Mouse (Mus musculus) CH12.LX (cell line): ENCODE data around the gene Tep1. TPM values are rescaled to one million over a fixed set of nuclear protein-coding genes. Genes with fewer than 3 reads are reported as not detected.

Experiments used
- DNase-seq: peaks from one replicate; pipeline ENCODE4 v3.0.0-alpha.2; 2013; ENCODE audit errors: extremely low read depth
- H3K27ac ChIP-seq: 2 replicates; pipeline ENCODE4 v1.5.1; 2012; ENCODE audit warnings: low read depth, mild to moderate bottlenecking, control low read depth, moderate library complexity; ENCODE audit not compliant: insufficient read depth
- H3K27me3 ChIP-seq: replicated peaks from 2 replicates; pipeline ENCODE3; 2012; ENCODE audit warnings: inconsistent platforms
- H3K36me3 ChIP-seq, 2 experiments: replicated peaks in 1 of 2; 2 replicates each; pipeline versions ENCODE3 to v1.6.1; 2012; ENCODE audit warnings: inconsistent platforms in 1 of 2, low read length in 1 of 2, mild to moderate bottlenecking in 1 of 2, mixed read lengths in 1 of 2, moderate library complexity in 1 of 2; ENCODE audit not compliant: control insufficient read depth in 1 of 2, insufficient read depth in 1 of 2
- H3K4me1 ChIP-seq, 2 experiments: 2 replicates each; pipeline ENCODE4 v1.6.1; 2012; ENCODE audit warnings: inconsistent platforms in 1 of 2, moderate library complexity in 1 of 2; ENCODE audit not compliant: insufficient read depth in 2 of 2, control insufficient read depth in 1 of 2
- H3K4me2 ChIP-seq: 2 replicates; pipeline ENCODE4 v1.6.1; 2012; ENCODE audit warnings: low read depth, mild to moderate bottlenecking, control low read depth; ENCODE audit not compliant: poor library complexity, insufficient read depth, severe bottlenecking
- H3K4me3 ChIP-seq, 3 experiments: fragments of 150-350 bp in 1 of 3; sonication (generic) in 1 of 3; replicated peaks in 1 of 3; 2 replicates each; pipeline versions ENCODE3 to v1.5.1; 2011 to 2012; ENCODE audit warnings: low read depth in 2 of 3, low read length in 2 of 3, mild to moderate bottlenecking in 2 of 3, moderate library complexity in 2 of 3, control low read depth in 1 of 3, improper control_type of control experiment in 1 of 3, inconsistent platforms in 1 of 3, mixed read lengths in 1 of 3; ENCODE audit not compliant: poor library complexity in 1 of 3
- H3K79me2 ChIP-seq: replicated peaks from 2 replicates; pipeline ENCODE4 v1.6.1; 2012; ENCODE audit warnings: mild to moderate bottlenecking, moderate library complexity; ENCODE audit not compliant: control insufficient read depth, poor library complexity, insufficient read depth, severe bottlenecking; ENCODE audit errors: extremely low read depth
- H3K9ac ChIP-seq: 2 replicates; pipeline ENCODE4 v1.6.1; 2012; ENCODE audit warnings: low read depth, mild to moderate bottlenecking, control low read depth, moderate library complexity; ENCODE audit not compliant: insufficient read depth
- H3K9me3 ChIP-seq: replicated peaks from 2 replicates; pipeline ENCODE3; 2012; ENCODE audit warnings: low read length, inconsistent platforms, mixed read lengths
- BHLHE40 ChIP-seq: IDR thresholded peaks from 2 replicates; pipeline ENCODE4 v1.6.1; 2011; ENCODE audit warnings: mild to moderate bottlenecking, low read depth, low read length, improper control_type of control experiment
- CHD2 ChIP-seq: IDR thresholded peaks from 2 replicates; pipeline ENCODE4 v1.6.1; 2011; ENCODE audit warnings: low read length, improper control_type of control experiment
- CTCF ChIP-seq, 2 experiments: IDR thresholded peaks in 1 of 2; conservative IDR thresholded peaks in 1 of 2; 2 replicates each; pipeline ENCODE4 v1.5.1; 2011 to 2012; ENCODE audit warnings: low read depth in 2 of 2, low read length in 2 of 2, improper control_type of control experiment in 1 of 2, inconsistent platforms in 1 of 2, mild to moderate bottlenecking in 1 of 2, moderate library complexity in 1 of 2
- E2F4 ChIP-seq: IDR thresholded peaks from 2 replicates; pipeline ENCODE4 v1.6.1; 2011; ENCODE audit warnings: low read depth, low read length, improper control_type of control experiment; ENCODE audit not compliant: insufficient replicate concordance
- ELF1 ChIP-seq: IDR thresholded peaks from 2 replicates; pipeline ENCODE4 v1.6.1; 2014; ENCODE audit warnings: low read depth, mild to moderate bottlenecking, inconsistent platforms, low read length, improper control_type of control experiment
- GABPA ChIP-seq: IDR thresholded peaks from 2 replicates; pipeline ENCODE4 v1.6.1; 2012; ENCODE audit warnings: low read depth, low read length, improper control_type of control experiment, inconsistent platforms; ENCODE audit not compliant: insufficient replicate concordance
- JUN ChIP-seq: IDR thresholded peaks from 2 replicates; pipeline ENCODE4 v1.6.1; 2011; ENCODE audit warnings: low read depth, mild to moderate bottlenecking, low read length, improper control_type of control experiment, moderate library complexity; ENCODE audit not compliant: insufficient read depth
- MAFK ChIP-seq: IDR thresholded peaks from 2 replicates; pipeline ENCODE4 v1.6.1; 2011; ENCODE audit warnings: low read length, improper control_type of control experiment; ENCODE audit not compliant: insufficient replicate concordance
- MAX ChIP-seq: IDR thresholded peaks from 2 replicates; pipeline ENCODE4 v1.6.1; 2011; ENCODE audit warnings: low read length, improper control_type of control experiment
- MAZ ChIP-seq: IDR thresholded peaks from 2 replicates; pipeline ENCODE4 v1.6.1; 2012; ENCODE audit warnings: low read depth, mild to moderate bottlenecking, inconsistent platforms, low read length, improper control_type of control experiment, moderate library complexity
- MEF2A ChIP-seq: IDR thresholded peaks from 2 replicates; pipeline ENCODE4 v1.6.1; 2014; ENCODE audit warnings: low read depth, mild to moderate bottlenecking, inconsistent platforms, low read length, improper control_type of control experiment, borderline replicate concordance
- MXI1 ChIP-seq: IDR thresholded peaks from 2 replicates; pipeline ENCODE4 v1.6.1; 2011; ENCODE audit warnings: mild to moderate bottlenecking, low read depth, low read length, improper control_type of control experiment
- MYC ChIP-seq: IDR thresholded peaks from 2 replicates; pipeline ENCODE4 v1.6.1; 2011; ENCODE audit warnings: low read depth, mild to moderate bottlenecking, improper control_type of control experiment, low read length
- NRF1 ChIP-seq: IDR thresholded peaks from 2 replicates; pipeline ENCODE4 v1.6.1; 2014; ENCODE audit warnings: low read depth, mild to moderate bottlenecking, inconsistent platforms, low read length, improper control_type of control experiment, moderate library complexity
- PAX5 ChIP-seq: IDR thresholded peaks from 2 replicates; pipeline ENCODE4 v1.6.1; 2012; ENCODE audit warnings: low read length, inconsistent platforms, mixed read lengths
- RAD21 ChIP-seq: IDR thresholded peaks from 2 replicates; pipeline ENCODE4 v1.6.1; 2011; ENCODE audit warnings: low read depth, mild to moderate bottlenecking, low read length, improper control_type of control experiment, moderate library complexity
- SMC3 ChIP-seq: IDR thresholded peaks from 2 replicates; pipeline ENCODE4 v1.6.1; 2011; ENCODE audit warnings: low read depth, low read length, improper control_type of control experiment
- TBP ChIP-seq: conservative IDR thresholded peaks from 2 replicates; pipeline ENCODE4 v1.6.1; 2011; ENCODE audit warnings: low read depth, low read length, improper control_type of control experiment
- TCF12 ChIP-seq: IDR thresholded peaks from 2 replicates; pipeline ENCODE4 v1.6.1; 2014; ENCODE audit warnings: low read depth, mild to moderate bottlenecking, inconsistent platforms, low read length, improper control_type of control experiment
- UBTF ChIP-seq: IDR thresholded peaks from 2 replicates; pipeline ENCODE4 v1.6.1; 2012; ENCODE audit warnings: low read depth, mild to moderate bottlenecking, inconsistent platforms, low read length, improper control_type of control experiment, moderate library complexity
- USF1 ChIP-seq: IDR thresholded peaks from 2 replicates; pipeline ENCODE4 v1.6.1; 2014; ENCODE audit warnings: low read depth, mild to moderate bottlenecking, inconsistent platforms, low read length, improper control_type of control experiment
- ZC3H11A ChIP-seq: IDR thresholded peaks from 2 replicates; pipeline ENCODE4 v1.6.1; 2012; ENCODE audit warnings: low read depth, mild to moderate bottlenecking, inconsistent platforms, low read length, improper control_type of control experiment
- ZKSCAN1 ChIP-seq: IDR thresholded peaks from 2 replicates; pipeline ENCODE4 v1.6.1; 2012; ENCODE audit warnings: low read depth, inconsistent platforms, low read length, improper control_type of control experiment, borderline replicate concordance
- ZMIZ1 ChIP-seq: IDR thresholded peaks from 2 replicates; pipeline ENCODE4 v1.6.1; 2012; ENCODE audit warnings: low read depth, mild to moderate bottlenecking, inconsistent platforms, low read length, improper control_type of control experiment
- ZNF384 ChIP-seq: IDR thresholded peaks from 2 replicates; pipeline ENCODE4 v1.6.1; 2012; ENCODE audit warnings: low read depth, low read length, improper control_type of control experiment, inconsistent platforms
- dilution Hi-C: fragments of 300-500 bp; cut with MboI; formaldehyde crosslinking; loops from 2 replicates; pipeline ENCODE4 v1.14.3; 2020; ENCODE audit warnings: low sequenced_read_pairs; ENCODE audit not compliant: extremely low pct_unique_long_range_greater_than_20kb, extremely low pct_ligation_motif_present
- in situ Hi-C: fragments of 300-500 bp; cut with MboI; formaldehyde crosslinking; loops from 3 replicates; pipeline ENCODE4 v1.14.3; 2019; ENCODE audit warnings: low sequenced_read_pairs, low pct_ligation_motif_present, low pct_unique_long_range_greater_than_20kb, mixed read lengths
- polyA plus RNA-seq: library from polyadenylated mRNA; unstranded; fragments of >175 nt; gene quantifications from 2 replicates; pipeline ENCODE4 v1.2.1, GENCODE M21; 2012; ENCODE audit warnings: low read depth; ENCODE audit not compliant: insufficient read length
- total RNA-seq, 2 experiments: library from RNA; depleted of rRNA; stranded (reverse); fragments of 300-350 nt in 1 of 2; fragments of >200 nt in 1 of 2; gene quantifications; 2 replicates each; pipeline ENCODE4 v1.2.3; 2012 to 2014

Gene Tep1
- total and polyA plus RNA-seq, 3 experiments = 4.1 to 14.7 (median 12.9) TPM

- peaks cover 0 to 6% of the 10 kb centered on the region in 2 experiments; a peak in 2 of 4 replicates for H3K4me1 ChIP-seq
- TF ChIP-seq TBP (no peak), MYC (no peak), ZC3H11A (no peak), MAFK (no peak), RAD21 (no peak), ZMIZ1 (no peak), TCF12 (no peak), BHLHE40 (no peak), MAZ (no peak), GABPA (no peak), ELF1 (no peak), MXI1 (no peak), ZKSCAN1 (no peak), USF1 (no peak), PAX5 (no peak), JUN (no peak), ZNF384 (no peak), MAX (no peak), NRF1 (no peak), MEF2A (no peak)
- H3K27me3 ChIP-seq = no peaks in the 10 kb centered on the region
- DNase-seq = no peak
- no peak overlapping the region for H3K4me3 ChIP-seq
- no peaks in the 10 kb centered on the region for H3K9me3 ChIP-seq
- no peak overlapping the region for H3K4me2 ChIP-seq
- H3K27ac ChIP-seq = no peak overlapping the region
- no peaks in the 10 kb centered on the region for H3K36me3 ChIP-seq
- dilution Hi-C loops (no loop called here), in situ Hi-C loops (no loop called here)
- no peak overlapping the region for H3K9ac ChIP-seq
- no peaks in the 10 kb centered on the region for H3K79me2 ChIP-seq
Measured at GRCm38 (mm10) chr14:50892091-50892490, 21.7 kb upstream of the Tep1 start.

DNA sequence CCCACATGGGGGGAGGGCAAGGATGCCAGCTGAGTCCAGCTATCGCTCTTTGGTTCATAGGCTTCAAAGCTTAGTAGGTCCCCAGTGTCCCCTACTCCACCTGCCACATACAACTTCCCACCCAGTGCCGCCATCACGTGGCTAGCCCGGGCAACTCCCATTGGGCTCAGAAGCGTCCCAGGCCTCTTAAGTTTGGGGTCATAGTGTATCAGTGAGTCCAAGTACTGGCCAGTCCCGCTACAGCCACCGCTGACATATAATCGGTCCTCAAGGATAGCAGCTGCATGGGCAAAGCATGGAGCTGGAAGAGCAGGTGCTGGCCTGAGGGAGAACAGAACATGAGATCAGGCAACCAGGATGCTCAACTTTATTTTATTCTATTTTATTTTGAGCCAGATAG, 21.3 kb upstream of the Tep1 start:
- H3K9ac ChIP-seq = no peak overlapping the region
- H3K79me2 ChIP-seq = no peaks in the 10 kb centered on the region
- no peaks in the 10 kb centered on the region for H3K9me3 ChIP-seq
- DNase-seq = no peak
- in situ Hi-C loops = no loop called here
- no peak overlapping the region for H3K4me2 ChIP-seq
- H3K4me3 ChIP-seq = no peak overlapping the region
- no peaks in the 10 kb centered on the region for H3K27me3 ChIP-seq
- no peak for TF ChIP-seq CTCF (conservative IDR thresholded peaks at IDR 0.05 in 1 of 2, IDR thresholded peaks at IDR 0.05 in 1 of 2; ENCODE audit: low read depth in 2 of 2, low read length in 2 of 2)
- no peak for TF ChIP-seq USF1
- TF ChIP-seq SMC3 = no peak
- TF ChIP-seq CHD2 = no peak
- no peak for TF ChIP-seq E2F4
- TF ChIP-seq GABPA = no peak
- no peak for TF ChIP-seq PAX5
- no peak for TF ChIP-seq UBTF
- TF ChIP-seq MYC = no peak
- H3K4me1 ChIP-seq = peaks cover 0 to 6% of the 10 kb centered on the region in 2 experiments; a peak in 2 of 4 replicates
- H3K36me3 ChIP-seq = no peaks in the 10 kb centered on the region
- dilution Hi-C loops = no loop called here
- H3K27ac ChIP-seq = no peak overlapping the region
